Mouse (Mus musculus) ovary, postnatal 14 days (tissue): Measurements from ENCODE around the gene C1qtnf9.
A peak's percentile ranks its signal among the peaks of the same experiment; 100 is the strongest.

Experiments
- DNase-seq: peaks from one replicate; pipeline ENCODE4 v3.0.0; 2022; ENCODE audit warnings: low spot score

C1qtnf9 gene

DNA sequence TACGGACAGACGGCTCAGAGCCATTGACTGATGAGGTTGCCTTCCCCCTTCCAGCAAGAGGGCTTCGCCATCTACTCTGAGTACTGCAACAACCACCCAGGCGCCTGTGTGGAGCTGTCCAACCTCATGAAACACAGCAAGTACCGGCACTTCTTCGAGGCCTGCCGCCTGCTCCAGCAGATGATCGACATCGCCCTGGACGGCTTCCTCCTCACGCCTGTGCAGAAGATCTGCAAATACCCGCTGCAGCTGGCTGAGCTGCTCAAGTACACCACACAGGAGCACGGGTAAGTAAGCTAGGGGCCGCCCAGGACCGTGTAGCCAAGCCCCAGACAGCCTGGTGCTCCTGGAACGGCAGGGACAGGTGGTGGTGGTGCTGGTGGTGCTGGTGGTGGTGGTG, 16.4 kb upstream of the C1qtnf9 start:
- no peak for DNase-seq

DNA sequence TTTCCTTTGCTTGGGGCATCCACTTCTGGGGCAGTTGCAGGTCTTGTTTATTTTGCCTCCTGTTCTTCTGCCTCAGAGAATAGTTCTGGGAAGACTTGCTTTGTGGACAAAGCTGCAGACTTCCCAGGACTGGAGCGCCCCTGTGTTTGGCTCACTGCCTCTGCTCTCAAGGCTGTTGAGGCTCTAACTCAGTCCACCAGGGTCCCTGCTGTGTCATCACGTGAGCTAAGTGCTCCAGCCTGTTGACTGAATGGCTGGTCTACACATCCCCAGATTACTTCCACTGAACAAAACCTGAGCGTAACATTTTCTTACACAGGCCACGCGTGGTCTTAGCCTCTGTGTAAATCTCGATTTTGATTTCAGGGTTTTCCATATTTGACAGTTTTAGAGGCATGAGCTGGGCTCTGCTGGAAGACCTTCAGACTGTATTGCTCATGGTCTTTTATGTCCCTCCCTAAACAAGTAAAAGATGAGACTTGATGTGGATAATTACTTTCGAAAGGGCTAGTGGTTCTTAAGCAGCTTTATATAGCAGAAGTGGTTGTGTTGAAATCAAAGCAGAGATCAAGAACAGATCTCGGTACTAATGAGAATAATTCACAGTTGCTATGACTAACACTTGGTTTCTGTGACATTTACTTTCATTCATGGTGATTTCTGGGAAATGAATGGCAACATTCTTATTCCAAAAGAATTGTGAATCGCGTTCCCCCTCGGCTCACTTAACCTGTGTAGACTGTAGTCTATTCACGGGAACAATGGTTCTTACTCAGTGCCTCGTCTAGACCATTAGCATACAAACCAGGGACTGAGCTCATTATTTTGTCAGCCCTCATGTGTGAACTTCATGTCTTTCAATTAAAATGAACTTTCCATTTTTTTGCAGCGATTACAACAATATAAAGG, 14.8 kb upstream of the C1qtnf9 start:
- no peak for DNase-seq

DNA sequence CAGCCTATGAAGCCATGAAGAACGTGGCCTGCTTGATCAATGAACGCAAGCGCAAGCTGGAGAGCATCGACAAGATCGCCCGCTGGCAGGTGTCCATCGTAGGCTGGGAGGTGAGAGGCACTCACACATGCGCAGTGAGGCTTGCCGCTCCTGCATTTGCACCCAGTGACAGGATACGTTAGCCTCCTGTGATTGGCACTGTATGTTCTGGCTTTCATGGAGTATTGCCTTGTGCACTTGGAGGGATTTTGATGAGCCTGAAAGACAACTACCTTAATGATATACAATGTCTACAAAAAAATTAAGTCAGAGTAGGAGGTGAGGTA, 14.2 kb upstream of the C1qtnf9 start:
- DNase-seq, result no peak

DNA sequence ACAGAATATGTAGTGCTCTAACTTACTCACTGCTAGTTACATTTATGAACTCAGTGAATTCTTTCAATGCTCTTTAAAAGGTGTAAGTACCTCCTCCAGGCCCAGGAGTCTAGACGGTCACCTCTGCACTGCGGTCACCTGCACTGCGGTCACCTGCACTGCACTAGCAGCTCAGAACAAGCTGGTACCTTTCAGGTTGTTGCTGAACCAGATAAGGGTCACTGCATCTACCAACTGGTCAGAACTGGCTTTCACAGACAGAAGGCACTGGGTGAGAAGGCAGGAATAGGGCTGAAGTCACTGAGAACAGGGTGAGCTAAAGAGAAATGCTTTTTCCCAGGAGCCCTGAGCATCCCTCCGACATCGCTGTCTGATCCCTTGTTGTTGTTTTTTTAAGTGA, 13.3 kb upstream of the C1qtnf9 start:
- no peak for DNase-seq

DNA sequence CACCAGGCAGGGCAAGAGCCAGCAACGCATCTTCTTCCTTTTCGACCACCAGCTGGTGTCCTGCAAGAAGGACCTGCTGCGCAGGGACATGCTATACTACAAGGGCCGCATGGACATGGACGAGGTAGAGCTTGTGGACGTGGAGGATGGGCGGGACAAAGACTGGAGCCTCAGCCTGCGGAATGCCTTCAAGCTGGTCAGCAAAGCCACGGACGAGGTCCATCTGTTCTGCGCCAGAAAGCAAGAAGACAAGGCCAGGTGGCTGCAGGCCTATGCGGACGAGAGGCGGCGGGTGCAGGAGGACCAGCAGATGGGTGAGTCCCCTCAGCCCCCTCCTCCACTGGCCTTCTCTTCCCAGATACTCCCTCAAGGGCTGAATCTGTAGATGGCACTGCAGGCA, 11.7 kb upstream of the C1qtnf9 start:
- DNase-seq, result no peak

DNA sequence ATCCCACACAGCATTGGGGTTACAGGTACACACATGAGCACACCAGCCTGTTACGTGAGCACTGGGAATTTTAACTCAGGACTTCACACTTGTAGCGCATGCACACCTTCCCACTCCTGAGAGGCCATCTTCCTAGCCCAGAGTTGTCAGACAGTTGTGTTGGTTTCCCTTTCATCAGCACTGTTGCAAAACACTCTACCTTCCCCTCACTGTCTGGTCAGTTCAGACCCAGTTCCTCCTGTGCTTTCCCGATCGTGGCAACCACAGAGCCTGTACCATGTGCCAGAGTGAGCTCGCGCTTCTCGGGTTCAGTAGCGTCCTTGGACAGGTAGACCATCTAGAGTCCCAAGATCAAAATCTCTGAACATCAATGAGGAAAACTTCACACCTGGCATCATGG, 10.7 kb upstream of the C1qtnf9 start:
- DNase-seq, result no peak

DNA sequence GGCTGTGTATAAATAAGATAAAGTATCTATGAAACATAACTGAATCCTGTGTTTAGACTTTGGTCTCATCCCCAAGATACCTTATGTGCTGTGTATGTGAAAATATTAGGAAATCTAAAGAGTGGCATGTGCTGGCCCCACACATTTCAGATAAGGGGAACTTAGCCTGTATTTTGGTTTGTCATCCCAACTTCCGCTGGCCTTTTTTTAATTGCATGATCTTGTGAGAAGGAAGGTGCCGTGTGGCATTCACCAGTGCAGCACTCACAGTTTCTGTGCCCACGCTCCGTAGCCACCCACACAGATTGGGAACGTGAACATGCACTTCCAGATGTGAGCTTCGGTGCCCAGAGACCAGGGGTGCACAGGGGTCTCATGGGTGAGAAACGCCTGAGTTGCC, 10.2 kb upstream of the C1qtnf9 start:
- DNase-seq, result no peak

DNA sequence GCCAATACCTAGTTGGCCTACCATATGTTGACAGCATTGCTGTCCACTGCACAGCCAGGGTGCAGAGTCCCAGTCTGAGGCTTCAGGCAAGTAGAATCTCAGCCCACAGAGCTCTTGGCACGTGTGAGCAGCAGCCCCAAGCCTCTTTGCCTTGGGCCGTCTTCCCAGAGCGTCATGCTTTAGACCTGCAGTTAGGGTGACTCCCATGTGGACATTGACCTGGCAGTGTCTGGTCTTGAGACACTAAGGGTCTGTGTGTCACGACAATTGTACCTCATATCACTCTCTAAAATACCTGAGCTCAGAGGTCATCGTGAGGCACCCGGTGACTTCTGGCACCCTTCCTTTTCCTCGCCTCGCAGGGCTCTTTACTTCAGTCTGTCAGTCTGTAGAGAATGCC, 8.8 kb upstream of the C1qtnf9 start:
- DNase-seq, result no peak

DNA sequence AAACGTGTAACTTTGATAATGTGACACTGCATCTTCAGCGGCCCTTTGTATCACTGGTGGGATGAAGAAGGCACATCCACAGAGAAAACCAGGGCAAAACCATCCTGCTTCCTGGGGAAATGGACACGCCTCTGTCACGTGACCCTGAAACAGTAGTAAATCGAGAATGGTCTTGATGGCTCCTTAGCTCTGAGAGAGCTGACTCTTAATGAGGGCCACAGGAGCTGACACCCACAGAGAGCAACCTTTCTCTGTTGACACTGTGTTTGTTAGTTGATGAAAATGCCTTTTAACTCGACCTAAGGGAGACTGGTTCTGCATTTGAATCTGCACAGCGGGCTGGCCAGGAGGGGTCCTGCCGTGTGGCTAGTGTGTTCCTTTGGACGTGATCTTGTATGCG, 6.1 kb upstream of the C1qtnf9 start:
- no peak for DNase-seq

DNA sequence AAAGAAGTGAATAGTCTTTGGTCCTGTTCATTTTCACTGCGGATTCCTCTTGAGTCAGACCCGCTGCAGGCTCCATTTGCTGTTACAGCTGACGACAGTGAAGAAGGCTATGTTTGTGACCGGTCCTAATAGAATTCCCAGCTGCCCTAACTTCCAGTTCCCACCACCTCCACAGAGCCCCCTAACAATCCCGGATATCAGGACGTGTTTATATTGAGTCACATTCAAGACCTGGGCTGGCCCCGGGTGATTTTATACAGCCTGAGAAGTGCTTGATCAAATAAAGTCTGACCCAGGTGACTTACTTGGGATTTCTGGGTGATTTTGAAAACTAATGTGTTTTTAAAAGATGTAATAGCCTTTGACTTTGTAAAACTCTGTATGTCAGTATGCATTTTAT, 5.2 kb upstream of the C1qtnf9 start:
- DNase-seq, result no peak

DNA sequence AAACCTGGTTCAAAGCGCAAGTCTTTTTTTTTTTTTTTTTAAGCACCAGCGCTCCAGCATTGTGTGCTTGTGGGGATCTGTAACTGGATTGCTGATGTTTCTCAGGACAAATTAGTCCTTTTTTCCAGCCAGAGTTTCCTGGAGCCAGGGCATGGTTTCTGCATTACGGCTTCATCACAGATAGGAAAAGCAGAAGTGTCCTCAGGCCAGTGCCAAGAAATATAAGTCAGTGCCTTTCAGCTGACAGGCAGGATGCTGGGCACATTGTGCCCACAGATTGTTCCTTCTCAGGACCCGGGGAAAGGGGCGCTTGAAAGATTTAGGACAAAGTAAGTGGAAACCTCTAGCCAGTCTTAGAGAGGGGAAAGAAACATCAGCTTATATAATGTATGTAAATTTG, 4.2 kb upstream of the C1qtnf9 start:
- no peak for DNase-seq

DNA sequence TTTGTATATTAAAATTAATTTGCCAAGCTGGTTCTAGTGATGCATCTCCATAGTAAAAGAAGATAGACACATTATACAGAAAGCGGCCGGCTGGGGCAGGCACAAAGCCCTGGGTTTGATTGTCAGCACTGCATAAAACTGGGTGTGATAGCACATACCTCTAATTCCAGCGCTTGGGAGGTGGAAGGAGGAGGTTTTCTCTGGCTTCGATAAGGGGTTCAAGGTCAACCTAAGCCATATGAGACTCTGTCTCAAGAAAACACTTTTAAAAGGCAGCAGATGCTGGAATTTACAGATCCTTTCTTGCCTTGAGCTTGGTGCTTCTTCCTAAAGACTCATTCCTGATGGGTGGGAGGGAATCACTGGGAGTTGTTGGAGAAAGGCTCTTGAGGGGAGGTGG, 3.4 kb upstream of the C1qtnf9 start:
- DNase-seq, result no peak

DNA sequence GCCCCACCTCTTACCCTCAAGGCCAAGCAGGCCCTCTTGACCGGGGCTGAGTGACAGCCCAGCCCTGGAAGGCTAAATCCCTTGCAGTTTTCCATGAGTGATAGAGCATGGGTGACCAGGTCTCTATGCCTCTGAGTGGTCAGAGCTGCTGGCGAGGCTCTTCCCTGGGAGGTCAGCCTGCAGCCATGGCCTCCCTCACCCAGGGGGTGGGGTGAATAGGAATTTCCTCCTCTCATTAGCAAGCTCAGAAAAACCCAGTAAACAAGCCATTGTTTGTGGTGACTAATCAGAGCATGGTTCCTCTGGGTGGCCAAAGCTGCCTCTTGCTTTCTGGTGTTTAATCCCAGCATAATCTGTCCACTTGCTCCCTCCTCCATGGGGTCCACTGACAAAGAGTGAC, 2.9 kb upstream of the C1qtnf9 start:
- no peak for DNase-seq

DNA sequence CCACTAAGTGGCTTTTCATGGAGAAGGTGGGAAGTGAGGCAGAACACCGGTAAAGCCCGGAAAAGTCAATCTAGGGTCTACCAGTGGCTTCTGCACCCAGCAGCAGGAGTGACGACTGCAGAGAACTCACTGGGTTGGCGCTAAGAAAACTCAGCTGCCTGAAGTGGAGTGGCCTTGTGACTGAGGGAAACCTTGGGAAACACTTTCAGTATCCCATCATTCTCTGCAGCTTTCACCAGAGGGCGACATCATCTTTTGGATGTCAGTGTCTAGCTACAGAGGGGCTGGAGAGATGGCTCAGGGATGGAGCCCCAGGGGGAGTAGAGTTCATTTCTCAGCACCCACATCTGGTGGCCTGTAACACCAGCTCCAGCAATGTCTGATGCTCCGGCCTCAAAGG, 1.4 kb downstream of the C1qtnf9 start:
- DNase-seq, result no peak

DNA sequence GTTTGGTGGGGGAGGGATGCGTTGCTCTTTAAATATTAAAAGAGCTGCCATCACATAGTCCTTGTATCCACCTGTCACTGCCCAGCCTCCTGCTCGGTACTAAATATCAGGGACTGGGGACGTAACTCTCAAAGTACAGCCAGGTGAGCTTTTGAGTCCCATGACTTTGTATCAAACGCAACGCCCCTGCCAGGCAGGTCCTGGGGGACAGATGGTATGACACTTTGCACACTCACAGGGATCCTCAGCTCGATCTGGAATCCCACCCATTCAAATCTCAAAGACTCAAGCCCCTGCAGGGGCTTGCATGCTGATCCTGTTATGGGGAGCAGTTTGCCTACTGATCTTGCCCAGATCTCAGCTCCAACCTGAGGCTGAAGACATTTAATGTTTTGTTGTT, 2.7 kb downstream of the C1qtnf9 start:
- no peak for DNase-seq

DNA sequence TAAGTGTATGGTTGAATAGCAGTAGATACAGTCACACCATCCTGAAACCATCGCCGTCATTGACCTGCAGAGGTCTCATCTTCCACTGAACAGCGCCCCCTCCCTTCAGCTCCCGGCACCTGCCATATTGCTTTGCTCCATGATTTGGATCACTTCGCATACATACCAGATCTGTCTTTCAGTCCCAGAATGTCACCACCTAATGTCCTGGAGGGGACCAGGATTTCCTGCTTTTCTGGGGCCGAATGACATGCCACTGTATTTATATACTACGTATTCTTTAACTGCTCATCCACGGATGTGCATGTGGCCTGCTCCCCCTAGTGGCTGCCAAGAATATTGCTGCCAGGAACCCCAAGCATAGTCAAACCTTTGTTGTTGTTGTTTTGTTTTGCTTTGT, 3.1 kb downstream of the C1qtnf9 start:
- DNase-seq, result peak; percentile 56

DNA sequence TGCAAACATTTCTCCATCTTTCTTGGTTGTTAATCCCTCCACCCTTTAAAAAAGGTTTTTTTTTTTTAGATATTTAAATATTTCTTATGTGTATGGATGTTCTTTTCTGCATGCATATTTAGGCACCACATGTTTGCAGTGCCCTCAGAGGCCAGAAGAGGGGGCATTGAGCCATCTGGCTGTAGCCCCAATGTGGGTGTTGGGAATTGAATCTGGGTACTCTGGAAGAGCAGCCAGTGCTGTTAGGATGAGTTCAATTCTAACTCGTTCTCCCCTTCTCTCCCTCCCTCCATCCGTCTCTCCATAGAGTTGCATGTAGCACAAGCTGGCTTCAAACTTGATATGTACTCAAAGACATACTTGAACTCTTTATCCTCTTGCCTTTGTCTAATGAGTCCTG, 5.5 kb downstream of the C1qtnf9 start:
- DNase-seq, result no peak

DNA sequence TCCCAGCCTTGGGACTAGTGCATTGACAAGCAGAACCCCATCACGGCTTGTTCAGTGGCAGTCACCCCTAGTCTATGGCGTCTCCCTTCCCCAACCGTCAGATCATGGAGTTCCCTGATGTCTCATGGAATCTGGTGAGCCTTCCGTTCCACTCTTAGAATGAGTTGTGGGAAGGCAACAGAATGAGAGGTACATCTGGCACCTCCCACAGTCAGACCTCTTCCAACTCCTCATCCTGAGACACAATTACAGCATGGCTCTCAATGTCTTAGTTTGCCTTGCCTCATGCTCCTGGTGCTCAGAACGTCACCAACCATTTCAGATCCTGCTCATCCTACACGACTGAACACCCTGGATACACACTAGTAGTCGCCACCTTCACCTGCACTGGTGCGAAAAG, 8.6 kb downstream of the C1qtnf9 start:
- DNase-seq, result no peak

DNA sequence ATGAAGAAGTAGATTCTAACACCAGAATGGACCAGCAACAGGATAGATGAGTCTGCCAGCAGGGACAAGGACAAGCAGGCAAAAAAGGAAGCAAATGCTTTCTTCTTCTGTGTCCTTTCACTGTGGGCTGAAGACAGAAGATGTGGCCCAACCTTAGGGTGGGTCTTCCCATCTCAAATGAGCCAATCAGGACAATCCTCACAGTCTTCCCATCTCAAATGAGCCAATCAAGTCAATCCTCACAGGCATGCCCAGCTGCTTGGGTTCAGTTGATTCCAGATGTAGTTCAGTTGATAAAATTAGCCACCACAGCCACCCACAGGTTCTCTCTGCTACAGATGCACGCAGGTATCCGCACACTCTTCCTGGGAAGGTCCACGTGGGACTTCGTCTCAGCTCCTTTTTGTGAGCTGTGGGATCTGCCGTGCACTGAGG, 9.6 kb downstream of the C1qtnf9 start:
- DNase-seq, result no peak

DNA sequence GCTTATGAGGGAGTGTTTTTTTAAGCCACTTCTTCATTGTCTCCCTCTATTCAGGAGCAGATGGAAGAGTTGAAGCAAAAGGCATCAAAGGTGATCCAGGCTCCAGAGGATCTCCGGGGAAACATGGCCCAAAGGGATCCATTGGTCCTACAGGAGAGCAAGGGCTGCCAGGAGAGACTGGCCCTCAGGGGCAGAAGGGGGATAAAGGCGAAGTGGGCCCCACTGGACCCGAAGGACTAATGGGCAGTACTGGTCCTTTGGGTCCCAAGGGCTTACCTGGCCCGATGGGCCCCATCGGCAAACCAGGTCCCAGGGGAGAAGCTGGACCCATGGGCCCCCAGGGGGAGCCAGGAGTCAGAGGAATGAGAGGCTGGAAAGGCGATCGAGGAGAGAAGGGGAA, 11.3 kb downstream of the C1qtnf9 start:
- no peak for DNase-seq

DNA sequence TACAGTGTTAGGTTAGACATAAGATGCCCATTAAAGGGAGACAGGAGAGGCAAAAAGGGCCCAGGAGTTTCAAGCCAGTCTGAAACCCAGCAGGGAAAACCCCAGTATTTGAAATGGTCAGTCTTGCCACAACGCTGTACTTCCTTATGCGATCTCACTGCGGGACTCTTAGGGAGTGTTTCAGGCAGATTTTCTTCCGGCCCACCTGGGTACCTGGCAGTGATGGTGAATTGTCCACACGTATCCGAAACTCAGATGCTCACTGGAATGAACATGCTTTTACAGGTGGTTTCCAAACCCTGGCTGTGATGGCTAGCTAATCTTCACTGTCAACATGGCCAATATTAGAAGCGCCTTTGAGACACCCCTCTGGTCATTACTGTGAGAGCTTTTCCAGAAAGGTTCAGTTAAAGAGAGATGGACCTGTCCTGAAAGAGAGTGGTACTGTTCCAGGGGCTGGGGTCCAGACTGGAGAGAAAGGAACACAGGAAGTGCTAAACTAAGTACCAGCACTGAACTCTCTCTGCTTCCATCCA, 14.3 kb downstream of the C1qtnf9 start:
- DNase-seq, result no peak

DNA sequence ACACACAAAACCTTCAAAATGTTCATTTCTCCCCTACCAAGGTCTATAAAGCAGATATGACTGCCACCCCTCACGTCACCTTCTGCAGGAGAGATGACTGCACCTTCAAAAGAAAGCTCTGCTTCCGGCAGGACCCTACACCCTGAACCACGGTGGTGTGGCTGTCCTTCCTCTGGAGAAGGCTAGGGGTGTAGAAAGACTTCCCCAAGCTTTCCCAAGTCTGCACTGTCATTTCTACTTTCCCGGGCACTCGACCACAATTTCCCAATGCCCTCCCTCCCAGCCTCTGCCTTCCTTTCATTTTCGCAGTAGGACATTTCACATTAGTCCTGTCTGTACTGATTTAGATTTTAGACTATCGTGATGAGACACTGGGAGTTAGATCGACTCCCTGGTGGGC, 15.3 kb downstream of the C1qtnf9 start:
- no peak for DNase-seq

DNA sequence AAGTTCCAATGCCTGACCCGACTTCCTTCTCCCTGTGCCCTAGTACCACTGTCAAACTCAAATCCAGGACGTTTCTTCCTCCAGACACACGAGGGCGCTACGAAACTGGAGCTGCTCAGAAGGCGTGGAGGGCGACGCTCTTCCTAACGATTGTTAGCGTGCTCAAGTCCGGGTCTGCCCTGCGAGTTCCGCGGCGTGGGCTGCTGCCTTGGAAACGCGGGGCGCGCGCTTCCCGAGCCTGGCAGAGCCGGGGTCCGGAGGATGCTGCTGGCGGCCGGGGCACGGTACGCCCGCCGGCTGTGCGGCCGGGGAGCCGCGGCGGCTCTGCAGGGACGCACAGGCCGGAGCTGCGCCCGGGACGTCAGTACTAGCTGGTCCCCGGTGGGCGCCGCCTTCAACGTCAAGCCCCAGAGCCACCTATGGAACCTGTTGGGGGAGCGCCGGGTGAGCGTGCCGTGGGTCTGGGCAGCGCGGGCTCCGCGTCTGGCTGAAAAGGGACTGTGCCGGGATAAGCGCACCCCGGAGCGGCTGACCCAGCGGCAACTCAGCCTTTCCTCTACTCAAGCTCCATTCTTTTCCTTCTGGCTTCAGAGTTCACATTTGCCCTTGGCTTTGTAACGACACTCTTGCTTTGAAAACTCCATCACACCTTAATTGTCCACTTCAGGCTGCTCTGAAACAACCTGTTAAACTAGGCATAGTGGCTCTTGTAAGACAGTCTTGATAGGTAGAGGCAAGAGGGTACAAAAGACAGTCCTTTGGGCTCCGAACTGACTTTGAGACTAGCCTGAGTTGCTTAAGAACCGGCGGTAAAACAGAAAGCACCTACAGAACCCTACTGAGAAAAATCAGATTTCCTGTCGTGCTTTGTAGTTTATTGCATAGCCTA, 16.7 kb downstream of the C1qtnf9 start, which contains the start of gene Mipep:
TSS of gene Mipep (plus strand) at position 147 of the 889 bp plus-strand sequence.
- DNase-seq, result peak; percentile 81
